11 mouse cellular contexts compared by ENCODE assay signal in genomic region chr7:28570291-28570981, GRCm38 (mm10). TPM values are rescaled to one million over a fixed set of nuclear protein-coding genes. Genes with fewer than 3 reads are reported as not detected.
DNase-seq lines count a peak whose midpoint lies in the region; ATAC-seq lines count a peak whose summit lies in the region.
"Had no signal": no experiment of that assay in that cellular context is flagged by ENCODE, and none has a peak within 500 bp of the region (broad histone marks: within the 10 kb centered on the region; RNA-seq: fewer than 3 reads in every experiment).

No protein-coding gene starts in this region.

- H3K4me2 ChIP-seq in heart, embryonic 15.5 days = no peak overlapping the region

- WGBS in heart, embryonic 15.5 days = 57% methylated on average over 12 of the region's 12 CpGs

- no peaks in the 10 kb centered on the region for H3K9me3 ChIP-seq in heart, embryonic 15.5 days (replicated peaks)

- no peak for DNase-seq in frontal cortex, postnatal 10 days (ENCODE audit: low spot score in 2 of 2)
- DNase-seq in cerebellum, adult 18-20 months = peak; percentile 66 to 69
- peak; percentile 95 to 96 for DNase-seq in kidney, postnatal 36 days
- DNase-seq in skeletal muscle tissue, adult 2 months (ENCODE audit: low read depth, low spot score) = peak; percentile 76
- no peak for DNase-seq in retina, postnatal 1 day

- peak overlapping the region; percentile 16; the same call in 1 of the 2 replicates for H3K9ac ChIP-seq in heart, embryonic 15.5 days

- H3K4me1 ChIP-seq in heart, embryonic 15.5 days (replicated peaks) = peaks cover 41% of the 10 kb centered on the region

- ATAC-seq in frontal cortex, adult (ENCODE audit: low TSS enrichment) = peak; percentile 75; the same call in 1 of the 2 replicates
- ATAC-seq in heart, embryonic 15.5 days (replicated peaks; ENCODE audit: insufficient number of reproducible peaks, insufficient read depth, low FRiP score, low read depth) = no peak; the same call in 1 of the 2 replicates
- ATAC-seq in megakaryocyte progenitor cell, adult 5-6 weeks (replicated peaks; ENCODE audit: poor library complexity) = no peak

- H3K27me3 ChIP-seq in heart, embryonic 15.5 days = no peaks in the 10 kb centered on the region
- H3K27me3 ChIP-seq: CH12.LX had no signal

- H3K27ac ChIP-seq in heart, embryonic 15.5 days = peak overlapping the region; percentile 63

- H3K36me3 ChIP-seq in heart, embryonic 15.5 days = peaks cover 23% of the 10 kb centered on the region

- no peak overlapping the region for H3K4me3 ChIP-seq in heart, embryonic 15.5 days

RNA-seq across cellular contexts. Expression of gene Nccrp1, which starts 23.4 kb away (rescaled TPM):
- not detected in 2 replicates for polyA plus RNA-seq in heart, embryonic 15.5 days (2015; fragmentation: Nextera tagmentation; extraction: Ambion mirVana)
- total RNA-seq in megakaryocyte progenitor cell, adult 5-6 weeks (2015) = not detected in 2 replicates
- total RNA-seq in megakaryocyte progenitor cell, adult 5-6 weeks (2017) = not detected in 2 replicates
- total RNA-seq: CH12.LX had no signal

RNA-seq across cellular contexts. Expression of gene Samd4b, which starts 27.5 kb away (rescaled TPM):
- polyA plus RNA-seq in heart, embryonic 15.5 days (2015; fragmentation: Nextera tagmentation; extraction: Ambion mirVana) = 17.9 and 25.6 TPM in 2 replicates
- 20.7 TPM in 2 replicates for total RNA-seq in megakaryocyte progenitor cell, adult 5-6 weeks (2015)
- total RNA-seq in megakaryocyte progenitor cell, adult 5-6 weeks (2017) = 2.7 and 4.3 TPM in 2 replicates

RNA-seq across cellular contexts. Expression of gene Pak4, which starts 27.5 kb away (rescaled TPM):
- polyA plus RNA-seq in heart, embryonic 15.5 days (2015; fragmentation: Nextera tagmentation; extraction: Ambion mirVana) = 23.3 and 32.3 TPM in 2 replicates
- 5.6 and 6.4 TPM in 2 replicates for total RNA-seq in megakaryocyte progenitor cell, adult 5-6 weeks (2015)
- 3.3 and 3.9 TPM in 2 replicates for total RNA-seq in megakaryocyte progenitor cell, adult 5-6 weeks (2017)

RNA-seq across cellular contexts. Expression of gene Sycn, which starts 29.8 kb away (rescaled TPM):
- polyA plus RNA-seq in heart, embryonic 15.5 days (2015; fragmentation: Nextera tagmentation; extraction: Ambion mirVana) = not detected in 2 replicates
- not detected in 2 replicates for total RNA-seq in megakaryocyte progenitor cell, adult 5-6 weeks (2015)
- not detected in 2 replicates for total RNA-seq in megakaryocyte progenitor cell, adult 5-6 weeks (2017)
- total RNA-seq: CH12.LX had no signal
- polyA plus RNA-seq: cortical plate, adult 2 months; neural tube, embryonic 11.5 days had no signal

RNA-seq across cellular contexts. Expression of gene Ifnl3, which starts 47.8 kb away (rescaled TPM):
- polyA plus RNA-seq in heart, embryonic 15.5 days (2015; fragmentation: Nextera tagmentation; extraction: Ambion mirVana) = not detected in 2 replicates
- total RNA-seq in megakaryocyte progenitor cell, adult 5-6 weeks (2015) = not detected in 2 replicates
- not detected in 2 replicates for total RNA-seq in megakaryocyte progenitor cell, adult 5-6 weeks (2017)
- total RNA-seq: CH12.LX had no signal
- polyA plus RNA-seq: cortical plate, adult 2 months; neural tube, embryonic 11.5 days had no signal

Comparison
In these comparisons a context has a peak if more than half of its experiments do, and no peak if none do; other contexts are left out.
1. DNase-seq: peak in cerebellum, adult 18-20 months (2 of 2), kidney, postnatal 36 days (2 of 2) and skeletal muscle tissue, adult 2 months (single experiment); none in frontal cortex, postnatal 10 days (0 of 2) and retina, postnatal 1 day (single experiment).